Mouse (Mus musculus): ENCODE measurements around the gene Rnf208.
A peak's percentile ranks its signal among the peaks of the same experiment; 100 is the strongest.

Gene Rnf208

GRCm38 (mm10) chr2:25242101-25242506 lies at the start of gene Rnf208, which contains the start of gene Cysrt1:
Rnf208 (plus strand) TSS chr2:25242255.
Cysrt1 (minus strand) TSS chr2:25242452.
- peak; percentile 33 for DNase-seq

- peak; percentile 86 for DNase-seq
These were observed 48.7 kb upstream of the Rnf208 start for GRCm38 (mm10) chr2:25193330-25193770.

GRCm38 (mm10) chr2:25194006-25194405 lies 48.0 kb upstream of the Rnf208 start:
- no peak for DNase-seq

DNA sequence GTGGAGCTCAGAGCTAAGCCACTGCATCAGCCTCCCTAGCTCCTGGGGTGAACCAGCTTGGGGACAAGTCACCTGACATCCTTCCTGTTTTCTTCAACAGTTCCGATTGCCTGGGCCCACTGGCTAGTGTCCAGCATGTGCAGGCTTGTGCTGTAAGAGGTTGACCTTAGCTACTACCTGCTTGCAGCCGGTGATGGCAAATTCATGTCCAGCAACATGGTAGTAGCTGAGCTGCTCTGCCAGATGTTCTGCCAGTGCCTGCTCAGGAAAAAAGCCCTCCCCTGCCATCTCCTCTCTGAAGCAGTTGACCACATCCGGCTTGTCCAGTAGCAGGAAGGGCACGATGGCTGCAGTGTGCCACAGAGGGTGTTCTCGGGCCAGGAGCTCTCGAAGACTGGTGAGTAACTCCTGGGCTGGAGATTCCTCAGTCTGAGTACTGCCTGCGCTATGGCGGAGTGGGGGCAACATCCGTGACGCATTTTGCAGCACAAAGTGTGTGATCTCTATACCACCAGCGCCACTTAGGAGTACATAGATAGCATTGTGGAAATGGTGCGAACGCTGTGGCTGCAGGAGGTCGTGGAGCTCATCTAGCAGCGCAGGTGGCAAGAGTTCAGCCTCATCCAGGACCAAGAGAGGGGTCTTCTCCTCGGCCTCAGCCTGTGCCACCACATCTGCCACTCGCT lies 47.4 kb upstream of the Rnf208 start:
- DNase-seq = peak; percentile 47

DNA sequence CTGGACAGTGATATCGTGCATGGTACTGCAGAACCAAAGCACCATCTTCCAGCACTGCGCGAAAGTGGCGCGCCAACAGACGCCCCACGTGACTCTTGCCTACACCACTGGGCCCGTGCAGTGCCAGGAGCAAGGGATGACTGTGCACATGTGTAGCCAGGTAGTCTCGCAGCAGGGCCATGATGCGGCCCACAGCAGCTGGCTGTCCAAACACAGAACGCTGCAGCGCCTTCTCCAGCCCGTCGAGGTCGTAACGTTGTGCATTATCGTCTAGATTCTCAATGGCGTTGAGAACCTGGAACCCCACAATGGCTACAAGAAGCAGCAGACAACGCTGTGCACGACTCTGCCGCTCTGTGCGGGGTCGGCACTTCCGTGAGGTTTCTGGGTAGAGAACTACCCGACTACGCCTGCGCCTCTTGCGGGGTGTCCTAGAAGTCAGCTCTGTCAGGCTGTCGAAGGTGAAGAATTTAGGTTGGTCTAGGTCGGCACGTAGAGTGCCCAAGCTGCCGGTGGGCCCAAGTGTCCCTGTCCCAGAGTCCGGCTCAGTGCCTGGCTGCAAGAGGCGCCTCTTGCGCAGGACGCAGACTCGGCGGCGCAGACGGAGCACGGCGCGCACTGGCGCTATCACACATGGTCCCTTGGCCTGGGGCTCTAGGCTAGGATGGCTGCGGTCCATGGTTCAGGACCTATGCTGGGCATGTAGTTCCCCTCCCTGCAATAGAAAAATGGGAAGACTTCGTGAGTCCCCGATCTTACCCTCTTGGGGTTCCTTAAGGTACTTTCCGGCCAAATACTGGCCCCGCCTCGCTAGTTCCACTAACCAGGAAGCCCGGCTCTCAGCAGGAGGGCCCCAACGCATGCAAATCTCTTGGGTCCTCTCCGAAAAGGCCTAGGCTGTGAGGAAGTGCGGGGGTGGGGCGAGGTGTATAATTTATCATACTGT lies 46.6 kb upstream of the Rnf208 start:
- DNase-seq = peak; percentile 74

- DNase-seq = peak; percentile 78
These were observed 45.7 kb upstream of the Rnf208 start, which contains the start of gene Tor4a for GRCm38 (mm10) chr2:25196172-25196954. Tor4a (minus strand) TSS chr2:25196886.

GRCm38 (mm10) chr2:25197191-25197590 lies 44.9 kb upstream of the Rnf208 start:
- no peak for DNase-seq

GRCm38 (mm10) chr2:25197946-25198345 lies 44.1 kb upstream of the Rnf208 start:
- no peak for DNase-seq

GRCm38 (mm10) chr2:25200631-25201030 lies 41.4 kb upstream of the Rnf208 start:
- DNase-seq = no peak

- DNase-seq = no peak
These were observed 38.3 kb upstream of the Rnf208 start for GRCm38 (mm10) chr2:25203631-25204214.

DNA sequence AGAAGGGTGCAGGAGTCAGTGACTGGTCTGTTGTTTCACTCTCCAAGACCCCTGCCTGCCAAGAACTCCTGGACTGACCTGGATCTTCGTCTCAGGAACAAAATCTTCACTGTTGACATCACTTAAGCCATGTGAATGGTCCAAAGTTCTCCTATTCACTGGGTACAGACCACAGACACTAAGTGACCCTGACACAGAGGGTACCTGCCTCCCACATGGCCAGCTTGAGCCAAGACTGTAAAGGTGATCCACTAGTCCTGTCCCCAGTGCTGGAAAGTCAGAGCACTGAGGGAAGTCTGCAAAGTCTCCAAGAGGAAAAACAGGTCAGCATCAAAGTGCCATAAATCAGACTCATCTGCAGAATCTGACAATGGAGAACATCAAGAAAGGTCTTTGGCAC lies 34.5 kb upstream of the Rnf208 start:
- no peak for DNase-seq

DNA sequence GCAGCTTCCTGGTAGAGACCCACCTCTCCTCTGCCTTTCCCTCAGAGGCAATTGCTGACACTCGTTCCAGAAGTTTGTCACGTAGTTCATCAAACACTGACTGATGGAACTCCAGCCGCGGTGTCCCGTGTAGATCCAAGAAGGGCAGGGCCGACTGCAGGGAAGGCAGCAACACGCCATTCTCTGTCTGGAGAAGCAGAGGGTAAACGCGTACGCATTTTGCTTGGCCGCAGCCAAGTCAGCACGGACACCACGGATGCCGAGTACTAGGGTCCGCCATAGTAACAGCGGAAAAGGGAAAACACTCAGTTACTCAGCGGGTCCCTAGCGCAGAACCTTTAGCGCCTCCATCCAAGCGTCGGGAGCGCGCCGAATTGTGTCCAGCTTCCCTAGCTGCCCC lies 31.4 kb upstream of the Rnf208 start:
- DNase-seq = no peak

- peak; percentile 90 for DNase-seq
These were observed 30.9 kb upstream of the Rnf208 start, which contains the start of gene Nelfb for GRCm38 (mm10) chr2:25211121-25211670. Nelfb (minus strand) TSS chr2:25211489.

DNA sequence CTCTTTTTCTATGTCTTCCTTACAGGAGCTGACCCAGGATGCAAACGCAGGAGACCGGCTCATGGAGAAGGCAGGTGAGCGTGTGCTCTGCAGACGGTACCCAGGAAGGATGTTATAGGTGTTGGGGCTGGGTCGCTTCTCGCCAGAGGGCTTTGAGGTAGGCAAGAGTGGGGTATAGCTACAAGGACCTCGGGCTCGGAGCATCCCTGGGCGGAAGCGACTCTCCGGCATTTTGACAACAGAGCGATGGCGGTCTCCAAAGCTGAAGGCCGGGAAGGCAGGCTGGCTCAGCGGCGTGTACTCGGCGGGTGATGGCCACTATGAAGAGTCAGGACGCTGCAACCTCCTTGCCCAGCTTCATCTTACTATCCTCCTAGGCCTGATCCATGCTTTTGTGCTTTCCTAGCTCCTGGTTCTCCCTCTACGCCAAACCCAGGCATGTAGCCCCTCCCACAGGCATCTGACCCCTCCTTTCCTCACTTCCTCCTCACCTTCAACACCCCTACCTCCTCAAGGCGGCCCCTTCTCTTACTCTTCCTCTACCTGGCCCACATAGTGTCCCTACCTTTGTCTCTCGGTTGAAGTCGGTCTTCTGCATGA lies 28.7 kb upstream of the Rnf208 start:
- DNase-seq = no peak

DNA sequence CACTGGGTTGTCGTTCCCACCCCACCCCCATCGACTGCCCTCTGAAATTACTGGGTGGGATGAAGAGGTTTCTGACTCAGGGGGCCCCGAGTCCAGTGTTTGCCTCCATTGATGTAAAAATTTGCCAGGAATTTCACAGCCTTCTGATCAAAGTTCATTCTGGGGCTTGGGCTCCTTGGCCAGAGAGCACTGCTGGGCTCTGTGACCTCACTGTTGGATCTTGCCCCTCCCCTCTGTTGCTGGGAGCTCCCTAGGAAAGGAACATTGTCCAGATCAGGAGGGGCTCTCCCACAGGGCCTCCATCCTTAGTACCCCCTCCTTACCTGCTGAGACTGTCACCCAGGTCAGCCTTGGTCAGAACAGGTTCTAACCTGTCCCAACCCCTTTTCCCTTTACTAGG lies 27.6 kb upstream of the Rnf208 start, which contains the start of gene Stpg3:
Stpg3 (minus strand) TSS at position 194 of the 400 bp plus-strand sequence.
- DNase-seq = no peak

DNA sequence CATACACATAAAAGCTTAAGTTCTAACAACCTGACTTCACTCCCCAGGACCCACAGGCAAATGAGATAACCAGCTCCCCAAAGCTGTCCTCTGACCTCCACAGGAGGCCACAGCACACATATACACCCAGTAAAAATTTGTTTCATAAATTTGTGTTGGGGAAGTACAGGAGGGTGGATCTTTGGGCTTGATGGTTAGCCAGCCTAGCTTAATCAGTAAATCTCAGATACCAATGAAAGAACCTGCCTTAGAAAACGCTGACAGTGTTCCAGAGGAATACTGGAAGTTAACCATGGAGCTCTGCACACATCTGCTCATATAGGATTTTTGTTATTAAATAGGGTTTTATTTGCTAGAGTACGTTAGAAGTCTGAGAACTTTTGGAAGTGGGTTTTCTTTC lies 24.4 kb upstream of the Rnf208 start:
- no peak for DNase-seq

DNA sequence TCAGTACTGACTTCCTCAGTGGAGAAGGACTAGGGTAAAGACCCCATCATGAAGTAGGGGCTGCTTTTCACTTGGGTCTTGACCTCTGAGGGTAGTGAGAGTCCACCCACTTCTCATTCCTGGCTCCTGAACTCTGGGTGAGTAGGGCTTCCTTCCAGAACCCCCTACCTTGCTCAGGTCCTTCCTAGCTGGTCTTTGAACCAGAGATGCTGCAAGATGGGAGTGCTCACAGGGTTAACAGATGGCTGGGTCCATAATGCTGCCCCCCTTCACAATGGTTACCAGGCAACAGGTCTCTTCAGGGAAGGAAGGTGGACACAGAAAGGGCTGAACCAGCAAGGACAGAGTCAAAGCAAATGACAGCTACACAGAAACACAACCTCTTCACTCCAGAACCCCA lies 23.6 kb upstream of the Rnf208 start, which contains the start of gene Fam166a:
Fam166a (plus strand) TSS at position 301 of the 400 bp plus-strand sequence.
- DNase-seq = no peak

- no peak for DNase-seq
These were observed 20.7 kb upstream of the Rnf208 start for GRCm38 (mm10) chr2:25221331-25221772.

DNA sequence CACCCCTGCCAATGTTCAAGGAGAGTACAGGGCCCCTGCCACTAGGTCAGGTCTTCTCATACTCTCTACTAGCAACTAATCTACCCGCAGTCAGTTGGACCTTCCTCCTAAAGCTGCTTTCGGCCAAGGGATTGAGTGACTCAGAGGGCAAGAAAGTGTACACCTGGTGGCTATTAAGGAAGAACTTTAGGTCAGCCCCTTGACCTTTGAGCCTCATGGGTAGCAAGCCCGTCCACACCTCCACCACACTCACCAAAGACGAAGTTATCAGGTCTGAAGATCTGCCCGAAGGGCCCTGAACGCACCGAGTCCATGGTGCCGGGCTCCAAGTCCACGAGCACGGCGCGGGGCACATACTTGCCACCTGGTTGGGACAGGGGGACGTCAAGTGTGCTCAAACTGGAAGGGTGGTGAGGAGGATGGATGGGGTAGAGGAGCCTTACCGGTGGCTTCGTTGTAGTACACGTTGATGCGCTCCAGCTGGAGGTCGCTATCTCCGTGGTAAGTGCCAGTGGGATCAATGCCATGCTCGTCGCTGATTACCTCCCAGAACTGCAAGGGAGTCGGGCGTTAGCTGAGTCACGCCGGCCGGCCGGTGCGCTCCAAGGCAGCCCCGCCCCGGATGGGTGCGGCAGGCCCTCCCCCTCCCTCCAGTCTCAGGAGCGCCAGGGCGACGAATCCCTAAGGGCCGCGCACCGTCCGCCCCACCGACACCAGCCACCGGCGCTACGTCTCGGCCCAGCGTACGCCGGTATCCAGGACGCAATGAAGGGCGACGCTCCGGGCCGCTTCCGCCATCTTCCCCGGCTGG lies 18.2 kb upstream of the Rnf208 start:
- peak; percentile 82 for DNase-seq

DNA sequence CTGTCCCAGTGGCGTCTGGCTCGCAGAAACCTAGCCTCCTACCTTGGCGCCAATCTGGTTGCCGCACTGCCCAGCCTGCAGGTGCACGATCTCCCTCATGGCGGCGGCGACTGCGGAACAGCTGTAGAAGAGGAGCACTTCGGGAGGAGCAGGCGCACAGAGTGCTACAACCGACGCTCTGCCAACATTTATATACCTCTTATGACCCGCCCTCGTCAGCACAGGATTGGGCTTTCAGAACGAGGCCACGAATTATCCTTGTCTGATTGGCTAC lies 17.6 kb upstream of the Rnf208 start, which contains the start of gene Tubb4b:
Tubb4b (minus strand) TSS at position 211 of the 274 bp plus-strand sequence.
- DNase-seq = no peak
